In genomic region chr6:70824987-70825337, GRCm38 (mm10) we compare ENCODE assay signal across 8 mouse cellular contexts. TPM values are rescaled to one million over a fixed set of nuclear protein-coding genes. Genes with fewer than 3 reads are reported as not detected.
DNase-seq lines count a peak whose midpoint lies in the region; ATAC-seq and TF ChIP-seq lines count a peak whose summit lies in the region.

No protein-coding gene starts in this region.

- H3K27me3 ChIP-seq in cerebellum, adult 2 months (ENCODE audit: control insufficient read depth, insufficient read depth, low read length): no peaks in the 10 kb centered on the region
- no peaks in the 10 kb centered on the region for H3K27me3 ChIP-seq in hindbrain, embryonic 10.5 days (ENCODE audit: insufficient read depth, poor library complexity, severe bottlenecking)

- TF ChIP-seq POLR2A in cerebellum, adult 2 months (IDR thresholded peaks at IDR 0.05; ENCODE audit: borderline replicate concordance, insufficient read depth, low read length): no peak

- peak overlapping the region; percentile 62 for H3K4me3 ChIP-seq in cerebellum, adult 2 months (replicated peaks; ENCODE audit: insufficient read depth, low read depth, low read length)
- H3K4me3 ChIP-seq in hindbrain, embryonic 10.5 days: peak overlapping the region; percentile 58

- no peaks in the 10 kb centered on the region for H3K9me3 ChIP-seq in hindbrain, embryonic 10.5 days

- ATAC-seq in CD4-positive, CD25-positive, alpha-beta regulatory T cell, adult 4 months: peak; percentile 88
- ATAC-seq in megakaryocyte progenitor cell, adult 5-6 weeks (replicated peaks; ENCODE audit: poor library complexity): peak; percentile 14

- H3K27ac ChIP-seq in cerebellum, adult 2 months (ENCODE audit: insufficient read depth, low read length): no peak overlapping the region
- no peak overlapping the region for H3K27ac ChIP-seq in hindbrain, embryonic 10.5 days

- 41% methylated on average over 4 of the region's 4 CpGs for WGBS in cerebellum, adult 2 months
- WGBS in hindbrain, embryonic 10.5 days: 51% methylated on average over 4 of the region's 4 CpGs

- H3K4me1 ChIP-seq in cerebellum, adult 2 months (ENCODE audit: control insufficient read depth, insufficient read depth, low read length): no peaks in the 10 kb centered on the region; the same call in 1 of the 2 replicates
- peaks cover 11% of the 10 kb centered on the region for H3K4me1 ChIP-seq in hindbrain, embryonic 10.5 days (replicated peaks)

- TF ChIP-seq CTCF in cerebellum, adult 2 months (IDR thresholded peaks at IDR 0.05; ENCODE audit: borderline replicate concordance, insufficient read depth, low read depth, low read length): no peak

- DNase-seq in cerebellum, adult 2 months: no peak
- DNase-seq in cerebellum, adult 8-10 months: no peak
- no peak for DNase-seq in hindbrain, embryonic 10.5 days (ENCODE audit: low spot score)
- peak; percentile 81 for DNase-seq in thymus, postnatal 25 days
- no peak for DNase-seq in layer of hippocampus, adult 8-10 months (ENCODE audit: low spot score in 2 of 2)
- no peak for DNase-seq in kidney, adult 8-10 months

- H3K36me3 ChIP-seq in hindbrain, embryonic 10.5 days: no peaks in the 10 kb centered on the region

RNA-seq across cellular contexts. Expression of gene Eif2ak3, which starts 19.4 kb away (rescaled TPM):
- 24.0 and 26.7 TPM in 2 replicates for polyA plus RNA-seq in cerebellum, adult 2 months (2012; rRNA removed)
- polyA plus RNA-seq in CD4-positive, CD25-positive, alpha-beta regulatory T cell, adult 4 months (2017; shearing (Covaris generic)): 1 to 10 TPM; 2.2 to 3.6 TPM
- 9.4 and 10.4 TPM in 2 replicates for polyA plus RNA-seq in hindbrain, embryonic 10.5 days (2016; fragmentation: Nextera tagmentation; extraction: Ambion mirVana)
- total RNA-seq in megakaryocyte progenitor cell, adult 5-6 weeks (2015): 13.2 and 16.9 TPM in 2 replicates
- total RNA-seq in megakaryocyte progenitor cell, adult 5-6 weeks (2017): 19.8 and 22.8 TPM in 2 replicates
- 10 to 100 TPM; 20.5 to 24.2 (median 23.1) TPM for total RNA-seq in layer of hippocampus, adult 8-10 months (2022)

RNA-seq across cellular contexts. Expression of gene Rpia, which starts 32.9 kb away (rescaled TPM):
- 17.7 and 18.4 TPM in 2 replicates for polyA plus RNA-seq in cerebellum, adult 2 months (2012; rRNA removed)
- 1 to 10 TPM; 6.1 to 8.2 TPM for polyA plus RNA-seq in CD4-positive, CD25-positive, alpha-beta regulatory T cell, adult 4 months (2017; shearing (Covaris generic))
- 1.8 and 2.2 TPM in 2 replicates for polyA plus RNA-seq in hindbrain, embryonic 10.5 days (2016; fragmentation: Nextera tagmentation; extraction: Ambion mirVana)
- total RNA-seq in megakaryocyte progenitor cell, adult 5-6 weeks (2015): 105 and 110 TPM in 2 replicates
- 209 and 250 TPM in 2 replicates for total RNA-seq in megakaryocyte progenitor cell, adult 5-6 weeks (2017)
- 10 to 100 TPM; 12.9 to 17.6 (median 14.5) TPM for total RNA-seq in layer of hippocampus, adult 8-10 months (2022)
